8 mouse cellular contexts compared by ENCODE assay signal in the genomic region with DNA sequence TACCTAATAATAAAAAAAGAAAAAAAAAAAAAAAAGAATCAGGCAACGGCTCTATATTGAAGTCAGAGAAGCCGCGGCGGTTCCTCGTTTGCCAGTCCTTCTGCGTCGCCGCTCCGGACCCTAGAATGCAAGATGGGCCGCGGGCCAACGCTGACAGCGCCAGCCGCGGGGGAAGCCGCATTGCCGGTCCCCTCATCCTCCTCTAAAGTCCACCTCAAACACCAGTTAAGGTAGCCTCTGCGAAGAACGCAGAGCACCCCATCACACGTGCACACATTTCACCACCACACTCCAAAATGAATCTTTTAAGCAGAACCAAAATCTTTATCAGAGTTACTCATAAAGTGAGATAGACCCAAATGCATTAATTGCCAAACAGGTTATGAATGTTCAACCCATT.
DNase-seq lines count a peak whose midpoint lies in the region; TF ChIP-seq lines count a peak whose summit lies in the region.
"Not testable (repeated sequence)": the region's sequence is repeated elsewhere in the genome, so short reads cannot be mapped to it uniquely, and the experiment has no call there.

No protein-coding gene starts in this region.

- TF ChIP-seq CTCF in lung, adult 2 months (IDR thresholded peaks at IDR 0.05; ENCODE audit: insufficient read depth, low read length) = not testable (repeated sequence)

- not testable (repeated sequence) for H3K4me1 ChIP-seq in lung, adult 2 months (ENCODE audit: control insufficient read depth, insufficient read depth, low read length)

- not testable (repeated sequence) for TF ChIP-seq POLR2A in lung, adult 2 months (IDR thresholded peaks at IDR 0.05; ENCODE audit: borderline replicate concordance, extremely low read depth, low read depth, low read length)

- 72% methylated on average over 20 of the region's 20 CpGs for WGBS in lung, adult 2 months

- peak; percentile 20 to 21 for DNase-seq in B cell, adult 2 months
- DNase-seq in adrenal gland, postnatal 14 days = peak; percentile 8
- DNase-seq in cerebellum, adult 9-11 months = peak; percentile 20
- DNase-seq in frontal cortex, postnatal 10 days (ENCODE audit: low spot score in 2 of 2) = peak; percentile 5
- DNase-seq in kidney, adult 11 months = peak; percentile 1
- DNase-seq in lung, adult 2 months = peak; percentile 5
- peak; percentile 4 for DNase-seq in right cerebral cortex, postnatal 14 days
- peak; percentile 18 for DNase-seq in thymus, postnatal 14 days

- not testable (repeated sequence) for H3K4me3 ChIP-seq in lung, adult 2 months (replicated peaks; ENCODE audit: extremely low read depth, low read depth, low read length)
